Mouse (Mus musculus) kidney, adult 8-10 months (tissue): ENCODE measurements at regions not wholly inside any gene's neighbourhood (a gene's known extent, or its start where the extent isn't known, plus 50 kb on each side); places are given as distances from the start of the nearest gene placed in this dataset.

Source experiments
- DNase-seq, 2 experiments: peaks; one replicate each; pipeline ENCODE4 v3.0.0; 2022

GRCm38 (mm10) chr13:90733265-90733664, 171.9 kb downstream of the Atp6ap1l start:
- no peak for DNase-seq

GRCm38 (mm10) chr13:90729078-90729477, 176.1 kb downstream of the Atp6ap1l start:
- DNase-seq = peak; percentile 6 to 8

- no peak for DNase-seq
Measured at GRCm38 (mm10) chr13:90727816-90728215, 177.3 kb downstream of the Atp6ap1l start.

- no peak for DNase-seq
Measured at GRCm38 (mm10) chr13:90725053-90725827, 179.9 kb downstream of the Atp6ap1l start.

- no peak for DNase-seq
Measured at GRCm38 (mm10) chr13:90724598-90724997, 180.6 kb downstream of the Atp6ap1l start.

- DNase-seq = no peak
Measured at GRCm38 (mm10) chr13:90723533-90723898, 181.6 kb downstream of the Atp6ap1l start.

- DNase-seq = no peak
Measured at GRCm38 (mm10) chr13:90722599-90723532, 182.3 kb downstream of the Atp6ap1l start.

GRCm38 (mm10) chr13:90684324-90684723, 220.8 kb downstream of the Atp6ap1l start:
- DNase-seq = no peak

GRCm38 (mm10) chr13:90679162-90680010, 225.8 kb downstream of the Atp6ap1l start:
- no peak for DNase-seq

GRCm38 (mm10) chr13:90673823-90674222, 231.3 kb downstream of the Atp6ap1l start:
- DNase-seq = no peak

GRCm38 (mm10) chr13:90673079-90673478, 232.1 kb downstream of the Atp6ap1l start:
- DNase-seq = no peak

- DNase-seq = no peak
Measured at GRCm38 (mm10) chr13:90661567-90662141, 243.5 kb downstream of the Atp6ap1l start.

- DNase-seq = no peak
Measured at GRCm38 (mm10) chr13:90660950-90661349, 244.2 kb downstream of the Atp6ap1l start.

GRCm38 (mm10) chr13:90659087-90659486, 246.1 kb downstream of the Atp6ap1l start:
- DNase-seq = no peak

GRCm38 (mm10) chr13:90646356-90646755, 258.8 kb downstream of the Atp6ap1l start:
- DNase-seq = no peak

- no peak for DNase-seq
Measured at GRCm38 (mm10) chr13:90644216-90644615, 260.9 kb downstream of the Atp6ap1l start.

- peak in 1 of 2 experiments; percentile 17 for DNase-seq
Measured at GRCm38 (mm10) chr13:90643575-90644215, 261.5 kb downstream of the Atp6ap1l start.

- no peak for DNase-seq
Measured at GRCm38 (mm10) chr13:90643109-90643508, 262.0 kb downstream of the Atp6ap1l start.

GRCm38 (mm10) chr13:90642206-90642823, 262.8 kb downstream of the Atp6ap1l start:
- no peak for DNase-seq
